ENCODE assay signal across 20 mouse cellular contexts in the genomic region with DNA sequence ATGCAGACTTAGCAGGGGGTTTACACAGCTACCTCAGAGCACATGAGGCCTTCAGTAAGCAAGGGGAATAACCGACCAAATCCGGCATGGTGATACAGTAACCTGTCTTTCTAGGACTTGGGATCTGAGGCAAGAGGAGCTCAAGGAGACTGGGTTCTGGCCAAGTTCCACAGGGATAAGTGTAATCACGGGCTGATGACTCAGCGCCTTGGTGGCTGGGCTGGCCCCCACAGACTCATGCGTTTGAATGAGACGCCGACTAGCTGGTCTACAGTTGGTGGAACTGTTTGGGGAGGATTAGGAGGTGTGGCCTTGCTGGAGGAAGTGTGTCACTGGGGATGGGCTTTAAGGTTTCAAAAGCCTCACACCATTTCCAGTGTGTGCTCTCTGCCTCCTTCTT.
A peak's percentile ranks its signal among the peaks of the same experiment; 100 is the strongest.
DNase-seq lines count a peak whose midpoint lies in the region; ATAC-seq and TF ChIP-seq lines count a peak whose summit lies in the region.
"Had no signal": no experiment of that assay in that cellular context is flagged by ENCODE, and none has a peak within 500 bp of the region (broad histone marks: within the 10 kb centered on the region; RNA-seq: fewer than 3 reads in every experiment).

No protein-coding gene starts in this region.

- no peak for TF ChIP-seq EP300 in ES-Bruce4 (IDR thresholded peaks at IDR 0.05; ENCODE audit: insufficient read depth, low read depth, low read length)

- 87% methylated on average over 7 of the region's 7 CpGs for WGBS in heart, embryonic 11.5 days (ENCODE audit: insufficient replicate concordance)

- TF ChIP-seq POLR2A in ES-Bruce4 (IDR thresholded peaks at IDR 0.05; ENCODE audit: insufficient read depth, low read length): no peak

- H3K4me1 ChIP-seq in ES-Bruce4 (ENCODE audit: control insufficient read depth, insufficient read depth, low read length): peaks cover 24% of the 10 kb centered on the region
- peaks cover 36% of the 10 kb centered on the region for H3K4me1 ChIP-seq in heart, embryonic 11.5 days (ENCODE audit: control insufficient read depth, insufficient read depth, low read length)

- TF ChIP-seq CTCF in ES-Bruce4 (IDR thresholded peaks at IDR 0.05; ENCODE audit: low read depth, low read length): no peak

- H3K27ac ChIP-seq in ES-Bruce4 (ENCODE audit: insufficient read depth, low read length): peak overlapping the region; percentile 16; the same call in 1 of the 2 replicates
- H3K27ac ChIP-seq in heart, embryonic 11.5 days (ENCODE audit: low read depth, low read length): no peak overlapping the region
- H3K27ac ChIP-seq: hindbrain, postnatal 0 days; limb, embryonic 15.5 days; neural tube, embryonic 13.5 days had no signal

- H3K36me3 ChIP-seq in ES-Bruce4 (ENCODE audit: control insufficient read depth, insufficient read depth, low read length, poor library complexity, severe bottlenecking): no peaks in the 10 kb centered on the region
- H3K36me3 ChIP-seq in heart, embryonic 11.5 days (ENCODE audit: control insufficient read depth, insufficient read depth, low read length): no peaks in the 10 kb centered on the region
- H3K36me3 ChIP-seq: forebrain, embryonic 12.5 days; limb, embryonic 15.5 days; neural tube, embryonic 13.5 days had no signal

- H3K4me2 ChIP-seq in heart, embryonic 11.5 days: no peak overlapping the region
- H3K4me2 ChIP-seq: forebrain, embryonic 12.5 days; limb, embryonic 15.5 days; neural tube, embryonic 13.5 days had no signal

- DNase-seq in lung, postnatal 10 days: peak; percentile 51
- no peak for DNase-seq in lung, postnatal 25 days (ENCODE audit: low spot score)
- DNase-seq in NIH3T3 (ENCODE audit: low read depth): peak; percentile 74
- peak; percentile 74 for DNase-seq in fat pad, adult 2 months (ENCODE audit: extremely low read depth, low read depth, low spot score)
- no peak for DNase-seq in gastrocnemius, adult 8-10 months (ENCODE audit: low spot score in 2 of 2)
- DNase-seq in frontal cortex, postnatal 36 days (ENCODE audit: low spot score in 2 of 2): no peak
- DNase-seq: cerebellum, adult 8-10 months; gastrocnemius, postnatal 14 days; heart, adult 18-20 months; heart, postnatal 4 days; kidney, postnatal 25 days; midbrain, embryonic 14.5 days; thymus, adult 2 months had no signal

- no peak overlapping the region for H3K4me3 ChIP-seq in ES-Bruce4 (ENCODE audit: low read depth, low read length)
- no peak overlapping the region for H3K4me3 ChIP-seq in heart, embryonic 11.5 days (ENCODE audit: low read depth, low read length)
- H3K4me3 ChIP-seq: forebrain, embryonic 12.5 days; limb, embryonic 15.5 days; neural tube, embryonic 13.5 days had no signal

- H3K9me3 ChIP-seq in ES-Bruce4 (replicated peaks; ENCODE audit: control insufficient read depth, insufficient read depth, low read length, poor library complexity, severe bottlenecking): 0 out of 2 replicates have a peak, but pooled peaks cover 5% of the 10 kb centered on the region
- no peaks in the 10 kb centered on the region; the same call in 1 of the 2 replicates for H3K9me3 ChIP-seq in heart, embryonic 11.5 days (replicated peaks; ENCODE audit: control insufficient read depth, low read length)
- H3K9me3 ChIP-seq: forebrain, embryonic 12.5 days; limb, embryonic 15.5 days; neural tube, embryonic 13.5 days had no signal

- no peaks in the 10 kb centered on the region for H3K27me3 ChIP-seq in ES-Bruce4 (ENCODE audit: control insufficient read depth, insufficient read depth, low read length, poor library complexity, severe bottlenecking)
- H3K27me3 ChIP-seq in heart, embryonic 11.5 days (ENCODE audit: control insufficient read depth, insufficient read depth, low read length): no peaks in the 10 kb centered on the region
- H3K27me3 ChIP-seq: limb, embryonic 15.5 days; neural tube, embryonic 13.5 days had no signal

- no peak for ATAC-seq in heart, embryonic 11.5 days (replicated peaks; ENCODE audit: insufficient number of reproducible peaks, low FRiP score, low TSS enrichment)
- ATAC-seq: hindbrain, postnatal 0 days; intestine, postnatal 0 days had no signal

- no peak overlapping the region for H3K9ac ChIP-seq in ES-Bruce4 (ENCODE audit: low read depth, poor library complexity, severe bottlenecking)
- H3K9ac ChIP-seq in heart, embryonic 11.5 days (ENCODE audit: low read depth, low read length): no peak overlapping the region
- H3K9ac ChIP-seq: forebrain, embryonic 12.5 days; limb, embryonic 15.5 days; neural tube, embryonic 13.5 days had no signal

Comparison
In these comparisons a context has a peak if more than half of its experiments do, and no peak if none do; other contexts are left out.
1. DNase-seq: peak in lung, postnatal 10 days (single experiment), NIH3T3 (single experiment) and fat pad, adult 2 months (single experiment); none in lung, postnatal 25 days (single experiment), gastrocnemius, adult 8-10 months (0 of 2) and frontal cortex, postnatal 36 days (0 of 2).